Mouse (Mus musculus) left cerebral cortex, postnatal 36 days (tissue): ENCODE measurements at regions not wholly inside any gene's neighbourhood (a gene's known extent, or its start where the extent isn't known, plus 50 kb on each side); places are given as distances from the start of the nearest gene placed in this dataset.

Source experiments
- DNase-seq, 2 experiments: peaks; one replicate each; pipeline ENCODE4 v3.0.0; 2021 to 2022; ENCODE audit warnings: low spot score in 2 of 2, mixed read lengths in 1 of 2
- intact Hi-C: fragments of 180-260 bp; cut with DNase I; formaldehyde crosslinking; loops from one replicate; pipeline ENCODE4 v1.15.1; 2025

DNA sequence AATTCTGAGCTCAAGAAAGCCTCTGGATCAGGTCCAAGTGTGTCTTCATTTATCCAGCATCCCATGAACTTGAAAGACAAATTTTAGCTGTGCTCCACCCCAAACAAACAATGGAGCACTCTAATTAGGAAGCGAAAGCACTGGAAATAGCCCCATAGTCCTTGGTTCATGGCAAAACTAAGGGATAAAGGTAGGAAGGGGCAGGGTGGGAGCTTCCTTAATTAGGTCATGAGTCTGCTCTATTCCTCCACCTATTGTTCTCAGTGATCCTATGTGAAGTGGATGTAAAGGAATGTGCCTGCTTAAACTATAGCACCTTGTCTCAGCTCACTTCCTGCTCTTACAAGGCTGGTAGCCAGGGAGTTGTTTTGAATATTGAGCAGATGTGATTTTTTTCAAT lies 576.6 kb downstream of the Cetn3 start:
- intact Hi-C loops, result no loop called here
- no peak for DNase-seq

DNA sequence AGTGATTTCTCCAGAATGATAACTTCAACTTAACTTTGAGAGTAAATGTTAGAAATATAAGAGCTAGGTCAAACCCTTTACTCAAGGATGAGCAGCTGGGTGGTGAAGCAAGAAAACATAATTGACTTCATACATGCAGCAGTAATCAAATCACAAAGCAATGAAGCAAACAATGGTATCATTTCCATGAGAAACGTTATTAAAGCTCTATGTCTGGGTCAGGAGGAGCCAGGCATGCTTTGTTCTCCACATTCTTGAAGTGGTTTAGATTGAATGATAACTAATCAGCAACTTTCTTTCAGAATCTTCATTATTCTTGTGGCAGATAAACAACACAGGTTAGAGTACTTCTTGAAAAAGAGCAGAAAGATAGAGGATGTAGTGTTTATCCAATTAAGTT lies 577.8 kb downstream of the Cetn3 start:
- intact Hi-C loops, result no loop called here
- no peak for DNase-seq

DNA sequence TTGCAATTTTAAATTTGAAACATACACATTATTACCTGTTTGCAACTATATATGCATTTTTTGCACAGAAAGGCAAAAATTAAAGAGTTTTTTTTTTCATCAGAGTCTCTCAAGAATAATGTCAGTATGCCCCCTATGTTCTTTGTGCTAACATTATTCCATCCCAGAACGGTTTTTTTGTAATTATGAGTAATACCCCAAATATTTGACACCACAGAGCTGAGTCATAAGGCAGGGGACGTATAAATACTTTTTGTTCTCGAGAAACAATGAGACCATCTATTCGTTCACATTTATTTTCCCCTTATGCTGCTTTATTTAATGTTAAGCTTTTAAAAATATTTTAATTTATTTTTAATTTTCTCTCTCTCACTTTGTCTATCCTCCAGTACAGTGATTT lies 578.5 kb downstream of the Cetn3 start:
- DNase-seq, result no peak
- intact Hi-C loops, result no loop called here

DNA sequence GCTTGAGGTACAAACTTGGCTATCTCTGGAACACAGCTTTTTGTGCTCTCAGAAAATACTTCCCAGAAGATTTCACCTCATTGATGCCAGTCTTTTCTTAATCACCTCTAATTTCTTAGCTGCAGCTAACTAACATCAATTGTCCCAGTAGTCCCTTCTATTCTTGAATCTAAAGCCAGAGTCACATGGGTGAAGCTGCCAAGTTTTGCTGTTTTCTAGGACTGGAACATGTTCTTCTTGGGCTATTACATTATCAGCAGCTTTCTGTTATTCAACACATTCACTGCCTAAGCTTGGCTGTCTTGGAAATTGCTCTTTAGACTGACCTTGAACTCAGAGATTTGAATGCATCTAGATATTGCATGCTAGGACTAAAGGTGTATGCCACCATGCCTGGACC lies 583.9 kb downstream of the Cetn3 start:
- no peak for DNase-seq
- intact Hi-C loops, result no loop called here

DNA sequence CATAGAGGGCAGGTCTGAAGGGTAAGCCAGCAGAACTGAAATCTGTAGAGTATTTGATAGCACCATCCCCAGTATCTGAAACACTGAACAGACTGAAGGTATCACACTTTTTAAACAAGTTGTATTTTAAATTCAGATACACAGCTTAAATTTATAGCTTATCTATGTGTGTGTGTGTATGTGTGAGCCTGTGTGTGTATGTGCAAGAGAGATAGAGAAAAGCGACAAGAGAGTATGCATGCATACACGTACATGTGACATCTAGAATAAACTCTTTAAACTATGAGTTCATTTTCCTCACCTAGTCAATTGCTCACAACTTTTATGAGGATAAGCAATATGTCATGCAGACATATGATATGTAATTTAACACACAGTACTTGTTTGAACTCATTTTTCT lies 588.7 kb downstream of the Cetn3 start:
- intact Hi-C loops, result no loop called here
- DNase-seq, result no peak

DNA sequence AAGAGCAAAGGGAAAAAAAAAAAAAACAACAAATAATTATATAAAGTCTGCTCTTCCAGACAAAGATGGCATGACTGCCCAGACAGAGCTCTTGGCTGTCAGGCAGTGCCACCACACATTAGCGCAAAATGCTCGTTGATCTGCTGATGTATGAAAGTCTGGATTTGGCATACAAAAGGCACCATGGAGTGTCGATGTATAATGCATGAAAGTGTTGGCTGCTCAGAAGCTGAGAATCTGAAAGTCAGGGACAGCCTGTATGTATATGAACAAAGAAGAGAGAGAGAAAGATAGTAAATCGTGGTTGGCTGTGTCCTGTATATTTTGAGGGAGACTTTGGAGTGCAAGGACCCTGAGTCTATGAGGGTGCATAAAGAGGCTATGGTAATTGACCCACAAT lies 589.7 kb downstream of the Cetn3 start:
- no peak for DNase-seq
- intact Hi-C loops, result no loop called here

DNA sequence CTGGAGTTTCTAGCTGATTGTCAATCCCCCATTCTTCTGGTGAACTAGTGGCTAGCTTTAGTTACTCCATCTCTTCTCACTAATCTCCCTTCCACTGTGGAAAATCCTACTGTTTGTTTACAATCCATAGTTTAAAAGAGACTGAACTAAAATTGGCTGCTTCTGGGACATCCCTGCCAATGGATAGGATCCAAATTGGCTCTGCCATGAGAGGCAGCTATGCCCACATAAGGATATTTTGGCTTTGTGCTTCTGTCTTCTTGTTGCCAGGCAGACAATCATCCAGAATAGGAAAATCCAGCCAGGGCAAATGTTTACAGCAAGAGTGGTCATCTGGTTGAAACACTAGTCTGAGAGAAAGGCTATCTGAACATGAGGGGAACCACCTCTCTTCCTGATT lies 610.0 kb downstream of the Cetn3 start:
- intact Hi-C loops, result no loop called here

DNA sequence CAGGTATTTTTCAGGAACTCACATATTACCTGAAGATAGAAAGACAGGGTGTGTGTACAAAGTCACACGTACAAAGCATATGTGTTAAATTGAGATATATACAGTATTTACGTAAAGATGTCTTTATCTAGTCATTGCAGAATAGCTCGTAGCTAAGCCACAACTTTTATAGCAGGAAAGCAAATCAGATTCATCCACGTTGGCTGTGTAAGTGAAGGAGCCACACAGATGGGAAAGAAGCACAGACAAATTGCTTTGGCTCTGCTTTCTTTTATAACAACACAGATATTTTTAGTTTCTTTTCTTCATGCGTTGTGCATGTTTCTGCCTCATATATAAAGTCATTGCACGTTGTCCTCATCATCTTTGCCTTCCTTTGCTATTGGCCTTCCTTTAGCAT lies 610.6 kb downstream of the Cetn3 start:
- DNase-seq, result peak in 1 of 2 experiments; percentile 8
- intact Hi-C loops, result no loop called here

More for the DNA sequence above, 610.0 kb downstream of the Cetn3 start:
- DNase-seq, result peak; percentile 6 to 13

DNA sequence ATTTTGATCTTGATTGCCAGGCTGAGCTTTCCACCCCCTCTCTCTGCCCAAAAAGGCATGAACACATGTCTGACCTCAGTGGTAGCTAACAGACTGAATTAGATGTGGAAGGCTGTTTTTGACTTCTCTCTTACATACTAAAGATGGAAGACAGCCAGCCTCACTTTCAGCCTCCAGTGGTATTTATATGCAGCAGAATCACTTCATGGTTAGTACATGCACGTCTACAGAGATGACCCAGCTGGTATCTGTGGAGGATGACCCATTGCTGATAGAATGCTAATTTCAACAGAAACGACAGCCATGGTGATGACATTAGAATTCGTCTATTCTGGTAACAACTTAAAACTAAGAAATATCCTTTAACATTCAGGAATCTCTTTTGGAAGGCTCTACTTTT lies 630.8 kb downstream of the Cetn3 start:
- DNase-seq, result no peak

DNA sequence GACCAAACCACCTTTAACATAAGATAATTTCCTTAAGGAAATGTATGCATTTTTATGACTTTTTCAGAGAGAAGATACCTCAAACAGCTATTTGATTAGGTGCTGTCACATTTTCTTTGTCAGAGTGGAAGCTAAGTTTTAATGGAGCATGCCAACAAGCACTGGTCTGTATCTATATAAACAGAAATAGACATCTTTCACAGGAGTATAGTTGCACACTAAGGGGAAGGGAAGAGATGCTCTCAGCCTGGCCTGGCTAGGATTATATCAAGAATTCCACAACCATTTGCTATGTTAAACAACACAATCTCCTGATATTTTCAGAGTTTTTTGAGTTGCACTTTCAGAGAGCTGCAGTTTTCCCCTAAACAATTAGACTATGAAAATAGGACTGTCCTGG lies 638.1 kb downstream of the Cetn3 start:
- no peak for DNase-seq
- intact Hi-C loops, result no loop called here

More for the DNA sequence above, 630.8 kb downstream of the Cetn3 start:
- intact Hi-C loops, result no loop called here

DNA sequence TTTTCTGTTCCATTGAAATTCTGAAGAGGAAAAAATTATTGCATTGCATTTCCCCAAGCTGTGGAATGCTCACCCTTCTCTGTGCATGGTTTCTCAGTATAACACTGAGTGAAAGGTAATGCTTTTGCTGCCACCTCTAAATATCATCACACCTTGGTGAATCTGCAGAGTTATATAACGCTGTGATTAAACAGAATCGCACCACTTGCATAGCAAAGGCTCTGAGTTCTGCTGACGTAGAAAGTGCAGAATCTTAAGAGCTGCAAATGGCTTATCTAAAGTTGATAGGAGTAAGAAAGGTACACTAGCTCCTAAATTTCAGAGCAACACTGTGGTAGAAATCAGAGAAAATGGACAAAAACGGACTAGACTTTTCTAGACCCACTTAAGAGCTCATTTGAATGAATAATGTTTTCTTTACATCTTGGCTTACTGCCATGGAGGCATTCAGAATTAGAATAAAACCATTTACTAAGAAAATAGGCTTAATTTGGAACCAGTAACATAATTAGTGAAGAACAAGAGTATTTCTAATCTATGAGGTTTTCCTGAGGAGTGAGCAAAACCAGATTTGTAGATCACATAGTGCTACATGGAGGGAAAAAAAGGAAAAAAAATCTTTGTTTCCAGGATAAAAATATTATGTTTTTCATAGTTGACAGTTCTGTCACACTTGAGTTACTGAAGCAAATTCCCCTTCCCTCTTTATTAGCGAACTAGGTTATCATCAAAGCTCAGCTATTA lies 641.2 kb downstream of the Cetn3 start:
- DNase-seq, result no peak
- intact Hi-C loops, result no loop called here

DNA sequence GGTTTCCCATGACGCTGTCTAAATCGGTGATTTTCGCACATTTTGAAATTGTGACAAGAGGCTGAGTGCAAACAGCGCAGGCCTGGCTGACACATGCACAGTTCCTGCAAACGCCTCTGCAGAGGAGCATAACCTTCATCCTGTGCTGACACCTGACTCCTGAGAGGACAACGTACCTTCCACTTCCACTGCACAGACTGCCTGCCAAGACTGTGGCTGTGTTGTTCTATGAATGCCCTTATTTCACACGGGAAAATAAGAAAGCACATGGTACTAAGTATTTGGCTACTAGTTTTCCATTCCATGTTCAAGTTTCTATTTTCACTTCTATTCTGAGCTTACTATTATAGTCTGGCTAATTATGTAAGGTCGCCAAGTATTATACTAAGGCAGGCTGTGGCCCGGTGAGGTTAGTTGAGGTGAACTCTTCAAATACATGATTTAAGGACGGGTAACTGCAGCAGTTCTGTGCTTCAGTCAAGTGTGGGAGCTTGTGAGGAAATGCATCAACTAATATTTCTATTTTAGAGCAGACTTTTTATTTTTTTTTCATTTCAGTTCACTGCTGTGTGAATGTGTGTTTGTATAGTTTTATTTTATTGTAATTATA lies 642.0 kb downstream of the Cetn3 start:
- DNase-seq, result peak; percentile 6 to 8
- intact Hi-C loops, result no loop called here

DNA sequence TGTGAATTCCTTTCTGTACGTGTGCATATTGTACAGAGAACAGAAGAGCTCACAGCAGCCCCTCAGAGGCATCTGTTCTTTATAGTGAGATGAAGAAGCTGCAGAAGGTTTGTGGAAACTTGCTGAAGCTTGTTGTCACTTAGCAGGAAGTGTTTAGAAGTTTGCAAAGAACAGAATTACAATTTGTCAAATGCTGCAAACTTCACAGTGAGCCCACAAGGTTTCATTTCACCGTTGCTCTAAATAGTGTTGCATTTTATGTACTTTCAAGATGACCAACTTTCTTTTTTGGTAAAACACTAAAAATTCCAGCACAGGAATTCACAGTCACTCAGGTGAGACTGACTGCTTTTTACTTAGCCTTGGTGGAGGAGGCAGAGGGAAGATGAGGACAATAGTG lies 649.5 kb downstream of the Cetn3 start:
- DNase-seq, result no peak
- intact Hi-C loops, result no loop called here

DNA sequence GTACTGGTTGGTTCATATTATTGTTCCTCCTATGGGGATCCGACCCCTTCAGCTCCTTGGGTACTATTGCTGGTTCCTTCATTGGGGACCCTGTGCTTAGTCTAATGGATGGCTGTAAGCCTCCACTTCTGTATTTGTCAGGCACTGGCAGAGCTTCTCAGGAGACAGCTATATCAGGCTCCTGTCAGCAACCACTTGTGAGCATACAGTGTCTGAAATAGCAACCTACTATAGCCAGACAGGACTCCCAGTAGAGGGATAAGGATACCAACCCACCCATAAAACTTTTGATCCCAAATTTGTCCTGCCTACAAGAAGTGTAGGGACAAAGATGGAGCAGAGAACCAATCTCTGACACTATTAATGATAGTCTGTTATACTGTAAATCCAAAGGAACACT lies 656.4 kb downstream of the Cetn3 start:
- intact Hi-C loops, result no loop called here
- no peak for DNase-seq

DNA sequence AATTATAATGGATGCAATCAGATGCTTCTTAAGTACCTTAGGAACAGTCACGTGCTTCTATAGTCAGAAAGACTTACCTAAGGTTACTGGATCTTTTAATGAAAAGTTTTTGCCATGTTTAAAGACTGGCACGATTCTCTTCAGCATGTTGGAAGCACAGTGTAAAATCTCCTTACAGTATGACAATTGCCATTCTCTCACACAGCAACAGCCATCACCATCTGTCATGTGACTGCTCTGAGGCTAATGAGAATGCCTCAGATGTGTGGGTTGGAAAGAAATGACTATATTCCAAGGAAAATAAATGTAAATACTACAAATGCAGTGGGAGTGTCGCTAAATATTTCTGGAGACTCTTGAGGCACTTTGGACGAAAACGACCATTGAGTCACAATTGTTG lies 670.8 kb downstream of the Cetn3 start:
- no peak for DNase-seq
- intact Hi-C loops, result no loop called here

DNA sequence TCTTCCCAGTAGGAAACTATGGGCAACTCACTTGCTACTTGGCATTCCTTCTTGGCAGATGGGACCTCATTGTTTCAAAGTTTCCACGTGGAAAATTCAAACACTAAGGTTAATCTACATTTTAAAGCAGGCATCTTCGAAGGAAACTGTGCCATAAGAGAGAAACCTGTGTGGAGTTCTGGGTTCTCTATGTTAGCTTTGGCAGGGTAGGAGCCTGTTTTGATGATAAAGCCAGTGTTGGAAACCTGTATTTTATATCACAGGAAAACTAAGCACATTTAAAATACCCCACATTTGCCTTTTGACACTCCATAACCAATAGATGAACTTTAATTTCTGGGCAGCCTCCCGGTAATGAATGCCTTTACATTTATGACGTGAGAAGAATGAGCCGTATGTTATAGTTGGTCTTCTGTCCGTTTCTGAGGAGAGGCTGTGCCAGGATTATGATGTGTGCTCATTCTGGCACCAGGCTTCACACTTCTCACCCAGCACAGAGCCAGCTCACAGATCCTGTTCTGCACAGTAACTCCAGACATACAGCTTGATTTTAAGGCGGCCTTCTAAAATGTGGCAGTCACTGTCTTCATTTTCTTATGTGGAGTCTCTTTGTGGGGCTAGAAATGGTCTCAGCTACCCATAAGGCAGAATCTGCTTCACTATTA lies 700.5 kb downstream of the Cetn3 start:
- intact Hi-C loops, result no loop called here
- peak in 1 of 2 experiments; percentile 17 for DNase-seq

DNA sequence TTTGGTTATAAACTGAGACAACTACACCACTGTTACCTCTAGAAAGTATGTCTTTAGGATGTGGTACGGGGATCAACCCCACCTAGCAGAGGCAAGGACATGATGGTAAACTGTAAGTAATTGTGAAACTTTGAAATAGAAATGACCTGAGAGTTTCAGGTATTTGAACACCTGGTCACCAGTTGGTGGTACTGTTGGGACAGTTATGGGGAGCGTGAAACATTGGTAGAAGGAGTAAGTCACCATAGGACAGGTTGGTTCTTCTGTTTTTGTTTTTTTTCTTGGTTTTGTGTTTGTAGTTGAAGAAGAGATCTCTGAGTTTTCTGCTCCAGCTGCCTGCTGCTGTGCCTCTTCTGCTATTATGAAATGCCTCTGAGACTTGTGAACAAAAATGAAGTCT lies 713.7 kb downstream of the Cetn3 start:
- no peak for DNase-seq
- intact Hi-C loops, result no loop called here

DNA sequence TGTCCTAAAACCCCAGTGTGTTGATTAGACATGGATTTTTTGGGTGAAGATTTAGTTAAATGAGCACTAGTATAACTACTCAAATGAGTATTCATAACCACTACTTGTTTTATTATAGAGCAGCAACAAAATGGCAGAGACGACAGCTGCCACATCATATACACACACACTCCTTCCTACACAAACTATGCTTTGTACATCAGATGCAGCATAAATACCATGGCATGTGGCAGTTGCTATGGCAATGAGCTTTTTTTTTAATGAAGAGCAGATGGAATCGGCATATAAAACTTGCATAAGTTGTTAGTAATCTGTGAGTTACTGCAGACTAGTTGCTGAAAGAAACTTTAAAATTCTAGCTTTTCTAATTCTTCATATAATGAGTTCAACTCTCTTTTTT lies 725.3 kb downstream of the Cetn3 start:
- intact Hi-C loops, result no loop called here
- peak; percentile 18 to 32 for DNase-seq

DNA sequence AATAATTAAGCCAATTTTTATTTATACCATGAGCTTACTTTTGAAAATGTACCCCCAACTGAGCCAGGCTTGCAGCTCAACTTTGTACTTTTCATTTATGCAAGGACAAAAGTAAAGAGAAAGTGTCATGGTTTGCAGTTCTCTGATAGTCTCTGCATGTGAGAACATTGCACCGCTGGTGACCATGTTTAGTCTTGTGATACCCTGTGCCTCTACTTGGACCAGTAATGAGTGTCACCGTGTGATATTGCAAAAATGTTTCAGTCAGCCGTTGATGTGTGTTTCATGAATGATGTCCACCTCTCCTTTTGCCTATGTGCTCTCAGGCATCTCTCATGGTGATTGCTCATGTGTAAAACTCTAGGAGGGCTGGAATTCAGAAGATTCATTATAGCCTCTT lies 726.6 kb downstream of the Cetn3 start:
- intact Hi-C loops, result no loop called here
- no peak for DNase-seq
